Mouse (Mus musculus): ENCODE results near the gene Sycp2. TPM values are rescaled to one million over a fixed set of nuclear protein-coding genes. Genes with fewer than 3 reads are reported as not detected.
"Not testable (repeated sequence)": the region's sequence is repeated elsewhere in the genome, so short reads cannot be mapped to it uniquely, and the experiment has no call there.

Sycp2 gene
- polyA plus RNA-seq, 1 experiment from 2014 or later: 0.14 TPM

DNA sequence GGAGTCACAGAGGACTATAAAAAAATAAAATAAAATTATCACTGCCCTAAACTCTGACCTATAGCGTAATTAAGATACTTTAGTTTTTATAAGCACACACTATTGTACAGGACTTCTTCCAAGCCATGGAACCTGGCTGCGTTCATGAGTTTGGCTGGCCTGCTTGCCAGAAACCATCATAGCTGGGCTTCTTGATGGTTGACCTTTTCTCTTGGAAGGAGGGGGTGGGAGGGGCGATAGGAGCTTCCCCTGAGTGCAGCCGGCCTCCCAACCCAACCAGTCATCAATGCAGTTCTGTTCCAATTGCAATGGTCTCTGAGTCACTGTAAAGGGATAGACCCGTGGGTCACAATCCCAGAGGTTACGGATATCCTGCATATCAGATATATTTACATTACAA, 2.8 kb upstream of the Sycp2 start:
- H3K4me1 ChIP-seq (ENCODE audit: control insufficient read depth, insufficient read depth, low read length): peaks cover 7% of the 10 kb centered on the region
- ATAC-seq (no peak), DNase-seq (ENCODE audit: low spot score) (no peak)
- peaks cover 10% of the 10 kb centered on the region for H3K27me3 ChIP-seq (replicated peaks; ENCODE audit: control insufficient read depth, insufficient read depth, low read length)
- H3K9ac ChIP-seq (ENCODE audit: low read length): no peak overlapping the region
- H3K4me3 ChIP-seq (ENCODE audit: low read depth, low read length): no peak overlapping the region
- no peak overlapping the region for H3K27ac ChIP-seq (ENCODE audit: low read depth, low read length)
- no peaks in the 10 kb centered on the region for H3K9me3 ChIP-seq (replicated peaks; ENCODE audit: control insufficient read depth, low read length)
- 84% methylated on average over 6 of the region's 6 CpGs for WGBS
- H3K4me2 ChIP-seq (ENCODE audit: low read length): no peak overlapping the region
- no peaks in the 10 kb centered on the region for H3K36me3 ChIP-seq (ENCODE audit: control insufficient read depth, insufficient read depth, low read length)

DNA sequence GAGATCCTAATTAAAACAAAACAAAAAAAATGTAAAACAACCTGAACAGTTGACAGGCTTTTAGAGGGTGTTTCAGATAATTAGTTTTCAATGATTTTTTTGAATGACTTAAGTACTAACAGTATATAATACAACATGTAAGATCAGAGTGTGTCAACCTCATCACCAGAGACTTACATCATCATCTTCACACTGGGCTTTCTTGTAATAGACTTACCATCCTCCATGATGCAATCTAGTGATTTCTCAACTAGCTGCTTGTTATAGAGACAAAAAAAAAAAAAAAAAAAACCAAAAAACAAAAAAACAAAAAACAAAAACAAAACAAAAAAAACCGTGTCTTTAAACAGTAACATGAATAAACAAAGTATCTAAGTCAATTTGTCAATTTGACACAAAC, 1.5 kb upstream of the Sycp2 start:
- Histone ChIP-seq H3K9ac (ENCODE audit: low read length) (no peak overlapping the region), H3K4me3 (ENCODE audit: low read depth, low read length) (no peak overlapping the region), H3K27ac (ENCODE audit: low read depth, low read length) (no peak overlapping the region), H3K27me3 (replicated peaks; ENCODE audit: control insufficient read depth, insufficient read depth, low read length) (peaks cover 10% of the 10 kb centered on the region), H3K4me2 (ENCODE audit: low read length) (no peak overlapping the region), H3K9me3 (replicated peaks; ENCODE audit: control insufficient read depth, low read length) (no peaks in the 10 kb centered on the region), H3K36me3 (ENCODE audit: control insufficient read depth, insufficient read depth, low read length) (no peaks in the 10 kb centered on the region), H3K4me1 (ENCODE audit: control insufficient read depth, insufficient read depth, low read length) (no peaks in the 10 kb centered on the region)
- 72% methylated on average over 1 of the region's 1 CpGs for WGBS
- ATAC-seq (no peak), DNase-seq (ENCODE audit: low spot score) (no peak)

DNA sequence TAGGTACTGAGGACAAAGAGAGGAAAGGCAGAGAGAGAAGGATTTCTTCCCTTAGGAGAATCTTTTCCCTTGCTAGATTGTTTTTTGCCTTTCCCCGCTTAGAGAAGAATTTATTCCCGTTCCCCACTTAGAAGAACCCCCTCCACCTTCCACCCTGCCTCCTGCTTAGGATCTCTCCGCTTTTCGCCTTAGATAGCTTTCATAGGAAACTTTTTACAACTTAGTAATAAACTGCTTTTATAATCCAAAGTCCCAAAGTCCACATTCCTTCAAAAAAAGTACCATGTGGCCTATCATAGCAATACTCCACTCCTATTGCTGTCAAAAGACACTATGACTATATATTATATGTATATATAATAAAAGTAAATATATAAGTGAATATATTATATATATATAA, 64.9 kb downstream of the Sycp2 start:
- Histone ChIP-seq H3K36me3 (ENCODE audit: control insufficient read depth, insufficient read depth, low read length) (no peaks in the 10 kb centered on the region), H3K27ac (ENCODE audit: low read depth, low read length) (no peak overlapping the region), H3K4me2 (ENCODE audit: low read length) (no peak overlapping the region), H3K9ac (ENCODE audit: low read length) (no peak overlapping the region), H3K4me1 (ENCODE audit: control insufficient read depth, insufficient read depth, low read length) (no peaks in the 10 kb centered on the region), H3K4me3 (ENCODE audit: low read depth, low read length) (no peak overlapping the region), H3K27me3 (replicated peaks; ENCODE audit: control insufficient read depth, insufficient read depth, low read length) (no peaks in the 10 kb centered on the region), H3K9me3 (replicated peaks; ENCODE audit: control insufficient read depth, low read length) (no peaks in the 10 kb centered on the region)
- DNase-seq (ENCODE audit: low spot score): no peak
- ATAC-seq: no peak
- WGBS: 88% methylated on average over 4 of the region's 4 CpGs

DNA sequence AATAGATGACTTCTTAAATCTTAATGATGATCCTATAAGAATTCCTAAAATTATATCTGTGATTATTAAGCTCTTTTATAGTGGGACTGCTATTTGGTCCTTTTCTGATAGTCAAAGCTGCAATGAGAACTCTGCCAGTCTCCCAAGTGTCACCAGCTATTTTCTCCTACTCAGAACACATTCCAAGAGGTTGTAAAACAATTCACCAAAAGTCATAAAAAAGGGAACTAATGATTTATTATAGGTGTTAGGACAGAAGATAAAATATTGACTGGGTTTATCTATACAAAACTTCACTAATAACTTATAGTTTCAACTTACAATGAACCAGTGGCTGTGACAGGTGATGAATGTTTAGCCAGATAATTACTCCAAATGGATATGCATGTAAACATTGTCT, 65.4 kb downstream of the Sycp2 start:
- H3K27ac ChIP-seq (ENCODE audit: low read depth, low read length); H3K27me3 ChIP-seq (replicated peaks; ENCODE audit: control insufficient read depth, insufficient read depth, low read length); H3K4me2 ChIP-seq (ENCODE audit: low read length); H3K9ac ChIP-seq (ENCODE audit: low read length); H3K4me3 ChIP-seq (ENCODE audit: low read depth, low read length); H3K4me1 ChIP-seq (ENCODE audit: control insufficient read depth, insufficient read depth, low read length); ATAC-seq; H3K9me3 ChIP-seq (replicated peaks; ENCODE audit: control insufficient read depth, low read length); DNase-seq (ENCODE audit: low spot score); H3K36me3 ChIP-seq (ENCODE audit: control insufficient read depth, insufficient read depth, low read length): not testable (repeated sequence)

DNA sequence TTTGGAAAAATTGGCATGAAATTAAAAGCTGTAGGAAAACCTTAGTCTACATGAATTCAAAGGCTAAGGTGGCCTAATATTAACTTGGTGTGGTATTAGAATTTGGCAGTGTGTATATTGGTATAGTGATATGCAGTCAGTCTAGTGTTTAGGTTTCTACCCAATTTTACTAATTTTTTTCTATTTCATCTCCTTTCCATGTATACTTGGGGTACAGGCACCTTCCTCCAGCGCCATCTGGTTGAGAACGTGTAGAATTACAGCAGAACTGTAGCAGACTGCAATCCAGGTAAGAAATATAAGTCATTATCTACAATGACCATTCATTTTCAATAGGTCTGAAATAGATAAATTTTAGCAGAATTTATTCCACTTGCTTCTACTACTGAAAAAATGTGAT, 68.4 kb downstream of the Sycp2 start:
- 3% methylated on average over 2 of the region's 2 CpGs for WGBS
- no peak overlapping the region for H3K27ac ChIP-seq (ENCODE audit: low read depth, low read length)
- no peaks in the 10 kb centered on the region for H3K27me3 ChIP-seq (replicated peaks; ENCODE audit: control insufficient read depth, insufficient read depth, low read length)
- ATAC-seq: no peak
- H3K4me3 ChIP-seq (ENCODE audit: low read depth, low read length): no peak overlapping the region
- H3K9ac ChIP-seq (ENCODE audit: low read length): no peak overlapping the region
- H3K4me1 ChIP-seq (ENCODE audit: control insufficient read depth, insufficient read depth, low read length): no peaks in the 10 kb centered on the region
- H3K4me2 ChIP-seq (ENCODE audit: low read length): no peak overlapping the region
- 0 out of 2 replicates have a peak, but pooled peaks cover 4% of the 10 kb centered on the region for H3K36me3 ChIP-seq (ENCODE audit: control insufficient read depth, insufficient read depth, low read length)
- DNase-seq (ENCODE audit: low spot score): peak; percentile 55
- H3K9me3 ChIP-seq (replicated peaks; ENCODE audit: control insufficient read depth, low read length): no peaks in the 10 kb centered on the region

DNA sequence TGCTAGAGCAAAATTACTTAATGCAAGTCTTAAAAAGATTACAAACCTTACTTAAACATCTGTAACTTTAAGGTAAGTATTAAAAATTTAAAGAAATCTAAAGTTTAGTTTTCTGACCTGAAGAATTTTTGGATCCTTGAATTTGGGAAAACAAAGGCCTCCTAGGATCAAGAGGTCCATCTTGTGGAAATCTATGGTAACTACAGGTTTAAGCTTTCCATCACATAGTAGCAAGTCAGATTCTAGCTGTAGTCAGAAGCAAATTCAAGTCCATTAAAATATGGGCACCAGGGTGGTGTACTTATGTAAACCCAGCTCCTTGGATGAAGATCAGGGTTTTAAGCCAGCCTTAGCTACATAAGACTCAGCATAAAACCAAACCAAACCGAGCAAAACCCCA, 69.6 kb downstream of the Sycp2 start:
- Histone ChIP-seq H3K4me3 (ENCODE audit: low read depth, low read length) (no peak overlapping the region), H3K9ac (ENCODE audit: low read length) (no peak overlapping the region), H3K9me3 (replicated peaks; ENCODE audit: control insufficient read depth, low read length) (no peaks in the 10 kb centered on the region), H3K27me3 (replicated peaks; ENCODE audit: control insufficient read depth, insufficient read depth, low read length) (no peaks in the 10 kb centered on the region), H3K4me1 (ENCODE audit: control insufficient read depth, insufficient read depth, low read length) (no peaks in the 10 kb centered on the region), H3K27ac (ENCODE audit: low read depth, low read length) (no peak overlapping the region), H3K4me2 (ENCODE audit: low read length) (no peak overlapping the region), H3K36me3 (ENCODE audit: control insufficient read depth, insufficient read depth, low read length) (peaks cover 9% of the 10 kb centered on the region; the same call in 1 of the 2 replicates)
- DNase-seq (ENCODE audit: low spot score) (peak; percentile 59), ATAC-seq (no peak)
- 36% methylated on average over 1 of the region's 1 CpGs for WGBS

DNA sequence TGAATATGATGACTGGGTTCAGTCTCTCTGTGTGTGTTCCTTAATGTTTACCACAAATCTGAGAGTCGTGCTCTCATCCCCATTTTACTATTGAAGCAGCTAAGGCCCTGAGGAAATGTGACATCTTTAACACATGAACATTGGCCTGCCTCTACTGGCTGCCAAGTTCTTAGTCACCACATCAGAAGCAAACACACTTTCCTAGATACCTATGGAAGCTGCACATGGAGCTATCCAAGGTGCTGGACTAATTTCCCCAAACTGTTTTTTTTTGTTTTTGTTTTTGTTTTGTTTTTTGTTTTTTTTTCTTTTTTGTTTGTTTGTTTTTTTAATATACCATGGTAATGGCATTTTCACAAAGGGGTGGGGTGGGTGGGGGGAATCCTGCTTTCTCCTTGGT, 77.5 kb downstream of the Sycp2 start:
- no peak for DNase-seq (ENCODE audit: low spot score)
- Histone ChIP-seq H3K9me3 (replicated peaks; ENCODE audit: control insufficient read depth, low read length) (no peaks in the 10 kb centered on the region), H3K4me1 (ENCODE audit: control insufficient read depth, insufficient read depth, low read length) (peaks cover 8% of the 10 kb centered on the region), H3K36me3 (ENCODE audit: control insufficient read depth, insufficient read depth, low read length) (peaks cover 13% of the 10 kb centered on the region; the same call in 1 of the 2 replicates), H3K4me3 (ENCODE audit: low read depth, low read length) (no peak overlapping the region), H3K27me3 (replicated peaks; ENCODE audit: control insufficient read depth, insufficient read depth, low read length) (no peaks in the 10 kb centered on the region), H3K4me2 (ENCODE audit: low read length) (peak overlapping the region; percentile 49; the same call in 1 of the 2 replicates), H3K27ac (ENCODE audit: low read depth, low read length) (no peak overlapping the region), H3K9ac (ENCODE audit: low read length) (no peak overlapping the region)
- WGBS: 81% methylated on average over 1 of the region's 1 CpGs
- ATAC-seq: no peak

DNA sequence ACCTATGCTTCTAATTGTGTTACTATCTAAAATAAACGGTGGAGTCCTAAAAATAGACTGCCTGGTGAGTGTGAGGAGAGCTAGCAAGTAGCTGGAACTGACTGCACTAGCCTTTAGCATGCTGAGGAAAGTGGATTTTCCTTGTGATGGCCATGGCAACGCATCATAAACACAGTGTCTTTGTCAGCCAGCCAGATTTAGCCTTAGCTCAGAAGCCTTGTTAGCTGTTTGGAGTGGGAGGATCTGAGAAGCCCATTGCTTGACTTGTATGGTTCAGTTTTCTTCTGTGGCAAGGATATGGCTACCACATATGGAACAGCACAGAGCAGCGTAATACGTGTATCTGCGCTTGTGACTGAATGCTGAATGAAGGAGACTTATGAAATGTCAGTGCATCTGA, 77.9 kb downstream of the Sycp2 start:
- ATAC-seq: no peak
- WGBS: 86% methylated on average over 5 of the region's 5 CpGs
- H3K9ac ChIP-seq (ENCODE audit: low read length): no peak overlapping the region
- H3K4me1 ChIP-seq (ENCODE audit: control insufficient read depth, insufficient read depth, low read length): peaks cover 8% of the 10 kb centered on the region
- DNase-seq (ENCODE audit: low spot score): peak; percentile 33
- H3K4me3 ChIP-seq (ENCODE audit: low read depth, low read length): no peak overlapping the region
- peaks cover 13% of the 10 kb centered on the region; the same call in 1 of the 2 replicates for H3K36me3 ChIP-seq (ENCODE audit: control insufficient read depth, insufficient read depth, low read length)
- H3K9me3 ChIP-seq (replicated peaks; ENCODE audit: control insufficient read depth, low read length): no peaks in the 10 kb centered on the region
- peak overlapping the region; percentile 49; the same call in 1 of the 2 replicates for H3K4me2 ChIP-seq (ENCODE audit: low read length)
- H3K27ac ChIP-seq (ENCODE audit: low read depth, low read length): 0 out of 2 replicates have a peak overlapping the region, but pooled peaks have one; percentile 9
- no peaks in the 10 kb centered on the region for H3K27me3 ChIP-seq (replicated peaks; ENCODE audit: control insufficient read depth, insufficient read depth, low read length)

DNA sequence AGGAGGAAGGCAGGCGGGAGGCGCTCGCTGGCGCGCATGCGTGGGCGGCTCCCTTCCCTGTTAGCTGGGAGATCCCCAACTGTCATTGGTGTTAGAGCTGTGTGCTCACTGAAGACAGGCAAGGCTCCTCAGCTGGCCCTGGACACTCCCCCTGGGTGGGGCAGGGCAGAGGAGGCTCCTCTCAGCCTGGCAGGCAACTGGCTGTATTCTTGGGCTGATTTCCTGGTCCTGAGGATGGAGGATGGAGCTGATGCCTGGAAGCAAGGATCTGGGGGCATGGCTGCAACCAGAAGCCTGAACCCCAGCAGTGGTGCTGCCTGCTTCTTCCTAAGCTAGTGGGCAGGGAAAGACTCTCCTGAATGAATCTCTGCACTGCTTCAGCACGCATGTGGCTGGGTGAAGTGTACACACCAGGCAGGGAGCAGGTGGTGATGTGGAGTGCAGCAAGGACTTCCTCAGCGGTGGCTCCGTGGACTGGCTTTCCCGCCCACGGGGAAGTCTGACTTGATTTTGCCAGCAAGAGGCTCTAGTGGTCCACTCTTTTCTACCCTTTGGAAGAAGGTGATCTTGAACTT, 79.9 kb downstream of the Sycp2 start:
- peak overlapping the region; percentile 14 for H3K4me3 ChIP-seq (ENCODE audit: low read depth, low read length)
- ATAC-seq (peak; percentile 95), DNase-seq (ENCODE audit: low spot score) (peak; percentile 94)
- H3K4me1 ChIP-seq (ENCODE audit: control insufficient read depth, insufficient read depth, low read length): peaks cover 8% of the 10 kb centered on the region
- H3K9ac ChIP-seq (ENCODE audit: low read length): peak overlapping the region; percentile 58
- no peaks in the 10 kb centered on the region for H3K9me3 ChIP-seq (replicated peaks; ENCODE audit: control insufficient read depth, low read length)
- peaks cover 9% of the 10 kb centered on the region; the same call in 1 of the 2 replicates for H3K36me3 ChIP-seq (ENCODE audit: control insufficient read depth, insufficient read depth, low read length)
- peak overlapping the region; percentile 49 for H3K4me2 ChIP-seq (ENCODE audit: low read length)
- peak overlapping the region; percentile 83 for H3K27ac ChIP-seq (ENCODE audit: low read depth, low read length)
- 12% methylated on average over 12 of the region's 12 CpGs for WGBS
- H3K27me3 ChIP-seq (replicated peaks; ENCODE audit: control insufficient read depth, insufficient read depth, low read length): no peaks in the 10 kb centered on the region
